Mouse (Mus musculus) right cerebral cortex, postnatal 36 days (tissue): ENCODE measurements around the gene AW011738.

ENCODE experiments used
- DNase-seq, 2 experiments: peaks; one replicate each; pipeline ENCODE4 v3.0.0; 2022; ENCODE audit warnings: low spot score in 2 of 2, mixed read lengths in 1 of 2

AW011738 gene

GRCm38 (mm10) chr4:156197829-156198205, 5.3 kb upstream of the AW011738 start:
- DNase-seq, result peak; percentile 61 to 68

- DNase-seq, result no peak
Measured at GRCm38 (mm10) chr4:156200623-156201475, 2.3 kb upstream of the AW011738 start, which contains the start of gene Isg15. Gene Isg15 (minus strand): TSS chr4:156200818.

GRCm38 (mm10) chr4:156202462-156202893, 626 bp upstream of the AW011738 start:
- no peak for DNase-seq

- DNase-seq, result no peak
Measured at GRCm38 (mm10) chr4:156203413-156204131, 468 bp downstream of the AW011738 start.

GRCm38 (mm10) chr4:156208872-156209271, 5.8 kb downstream of the AW011738 start:
- no peak for DNase-seq

GRCm38 (mm10) chr4:156209963-156210635, 7.0 kb downstream of the AW011738 start:
- no peak for DNase-seq

- no peak for DNase-seq
Measured at GRCm38 (mm10) chr4:156213134-156213533, 10.0 kb downstream of the AW011738 start.

GRCm38 (mm10) chr4:156215649-156216048, 12.5 kb downstream of the AW011738 start, which contains the start of gene Perm1:
Gene Perm1 (plus strand): TSS chr4:156215868.
- DNase-seq, result no peak

GRCm38 (mm10) chr4:156216196-156216595, 13.1 kb downstream of the AW011738 start:
- DNase-seq, result no peak

GRCm38 (mm10) chr4:156217022-156217669, 14.0 kb downstream of the AW011738 start:
- no peak for DNase-seq

- DNase-seq, result no peak
Measured at GRCm38 (mm10) chr4:156217838-156218237, 14.7 kb downstream of the AW011738 start.

GRCm38 (mm10) chr4:156219936-156220335, 16.8 kb downstream of the AW011738 start:
- DNase-seq, result no peak

GRCm38 (mm10) chr4:156224276-156224675, 21.2 kb downstream of the AW011738 start:
- no peak for DNase-seq

- no peak for DNase-seq
Measured at GRCm38 (mm10) chr4:156227752-156228392, 24.8 kb downstream of the AW011738 start.

- no peak for DNase-seq
Measured at GRCm38 (mm10) chr4:156228393-156229024, 25.4 kb downstream of the AW011738 start.

GRCm38 (mm10) chr4:156234021-156234501, 31.0 kb downstream of the AW011738 start:
- DNase-seq, result no peak

- peak; percentile 57 to 66 for DNase-seq
Measured at GRCm38 (mm10) chr4:156234701-156235213, 31.7 kb downstream of the AW011738 start, which contains the start of gene Plekhn1. Gene Plekhn1 (minus strand): TSS chr4:156234857.

GRCm38 (mm10) chr4:156235360-156235770, 32.3 kb downstream of the AW011738 start:
- no peak for DNase-seq

- peak; percentile 86 for DNase-seq
Measured at GRCm38 (mm10) chr4:156235808-156236533, 32.9 kb downstream of the AW011738 start, which contains the start of gene Noc2l. Gene Noc2l (plus strand): TSS chr4:156236010.
